Mouse (Mus musculus) forebrain, embryonic 14.5 days (tissue): Measurements from ENCODE around the gene Hoxc12. TPM values are rescaled to one million over a fixed set of nuclear protein-coding genes. Genes with fewer than 3 reads are reported as not detected.

ENCODE experiments used
- ATAC-seq: fragments of 200-750 bp; cut with Nextera tagmentation; 2 replicates; pipeline ENCODE4 v1.8.0; 2017; ENCODE audit warnings: mild to moderate bottlenecking, moderate library complexity
- DNase-seq: peaks from one replicate; pipeline ENCODE4 v3.0.0-alpha.2; 2015; ENCODE audit warnings: low spot score
- H3K27ac ChIP-seq: fragments of 300-500 bp; sonication (generic); 2 replicates; pipeline ENCODE4 v1.5.1; 2014; ENCODE audit warnings: low read depth, mild to moderate bottlenecking, control low read depth, low read length, moderate library complexity
- H3K27me3 ChIP-seq: fragments of 300-500 bp; sonication (generic); replicated peaks from 2 replicates; pipeline ENCODE4 v1.6.1; 2014; ENCODE audit warnings: low read length, control low read depth, mixed read lengths; ENCODE audit not compliant: control insufficient read depth, insufficient read depth
- H3K36me3 ChIP-seq: fragments of 300-500 bp; sonication (generic); 2 replicates; pipeline ENCODE4 v1.6.1; 2014; ENCODE audit warnings: low read length, control low read depth; ENCODE audit not compliant: control insufficient read depth, insufficient read depth
- H3K4me1 ChIP-seq: fragments of 300-500 bp; sonication (generic); 2 replicates; pipeline ENCODE4 v1.6.1; 2014; ENCODE audit warnings: antibody characterized with exemption, low read length, control low read depth; ENCODE audit not compliant: control insufficient read depth, insufficient read depth
- H3K4me2 ChIP-seq: fragments of 300-500 bp; sonication (generic); 2 replicates; pipeline ENCODE4 v1.6.1; 2014; ENCODE audit warnings: mild to moderate bottlenecking, control low read depth, low read length
- H3K4me3 ChIP-seq: fragments of 300-500 bp; sonication (generic); 2 replicates; pipeline ENCODE4 v1.5.1; 2014; ENCODE audit warnings: low read depth, low read length, control low read depth
- H3K9ac ChIP-seq: fragments of 300-500 bp; sonication (generic); 2 replicates; pipeline ENCODE4 v1.6.1; 2014; ENCODE audit warnings: mild to moderate bottlenecking, low read length, control low read depth, moderate library complexity
- H3K9me3 ChIP-seq: fragments of 300-500 bp; sonication (generic); replicated peaks from 2 replicates; pipeline ENCODE4 v1.6.1; 2016; ENCODE audit warnings: low read length, control low read depth, mixed read lengths; ENCODE audit not compliant: control insufficient read depth
- WGBS: fragments of 180-500 bp; shearing (Covaris S2); extraction: QIAGEN DNeasy Blood & Tissue Kit; methylation state at CpG from one replicate; pipeline ENCODE4 v1.1.7; 2014; 5-methylcytosine and 5-hydroxymethylcytosine counted together
- polyA plus RNA-seq: library from polyadenylated mRNA; unstranded; fragments of >200 nt; fragmentation: Nextera tagmentation; extraction: Ambion mirVana; gene quantifications from 2 replicates; pipeline ENCODE4 v1.2.1, GENCODE M21; 2014

The Hoxc12 gene
- polyA plus RNA-seq, 1 experiment from 2014 or later, result not detected

DNA sequence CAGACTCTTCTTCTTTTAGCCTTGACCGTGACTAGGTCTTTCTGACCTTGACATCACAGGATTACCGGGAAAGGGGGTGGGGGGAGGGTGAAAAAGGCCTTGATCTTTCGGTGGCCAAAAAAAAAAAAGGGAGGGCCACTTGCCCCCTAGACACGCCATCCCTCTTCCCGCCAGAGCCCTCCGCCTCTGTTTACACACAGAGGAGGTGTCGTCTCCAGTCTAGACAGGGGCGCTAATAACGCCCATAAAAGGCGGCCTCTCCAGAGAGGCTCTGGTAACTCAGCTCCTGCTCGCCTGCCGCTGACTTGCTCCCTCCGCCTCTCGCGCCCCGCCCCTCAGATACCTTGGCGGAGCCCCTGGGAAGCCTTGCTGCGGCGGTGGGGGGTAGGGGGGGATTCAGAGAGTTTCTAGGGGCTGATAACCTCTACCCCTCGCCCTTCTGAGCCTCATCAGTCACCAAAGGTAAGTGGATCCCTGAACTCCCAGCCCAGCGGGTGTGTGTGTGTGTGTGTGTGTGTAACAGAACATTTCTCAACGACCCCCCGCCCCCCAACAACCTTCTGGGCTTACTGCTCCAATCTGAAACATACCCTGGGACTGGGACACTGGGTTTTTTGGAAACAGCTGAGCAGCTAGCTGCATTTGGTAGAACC lies 4.7 kb upstream of the Hoxc12 start:
- no peak for ATAC-seq
- Histone ChIP-seq H3K27ac (no peak overlapping the region), H3K9ac (no peak overlapping the region), H3K36me3 (no peaks in the 10 kb centered on the region), H3K27me3 (peaks cover 99% of the 10 kb centered on the region), H3K4me1 (no peaks in the 10 kb centered on the region), H3K9me3 (no peaks in the 10 kb centered on the region), H3K4me2 (no peak overlapping the region), H3K4me3 (no peak overlapping the region)
- WGBS, result under 1% methylated on average over 23 of the region's 23 CpGs
- no peak for DNase-seq

GRCm38 (mm10) chr15:102934438-102934837 lies 2.1 kb upstream of the Hoxc12 start:
- no peaks in the 10 kb centered on the region for H3K36me3 ChIP-seq
- ATAC-seq (no peak), DNase-seq (no peak)
- H3K9ac ChIP-seq, result no peak overlapping the region
- peaks cover 100% of the 10 kb centered on the region for H3K27me3 ChIP-seq
- no peak overlapping the region for H3K4me2 ChIP-seq
- no peak overlapping the region for H3K4me3 ChIP-seq
- H3K9me3 ChIP-seq, result no peaks in the 10 kb centered on the region
- H3K4me1 ChIP-seq, result no peaks in the 10 kb centered on the region
- no peak overlapping the region for H3K27ac ChIP-seq
- under 1% methylated on average over 12 of the region's 12 CpGs for WGBS

DNA sequence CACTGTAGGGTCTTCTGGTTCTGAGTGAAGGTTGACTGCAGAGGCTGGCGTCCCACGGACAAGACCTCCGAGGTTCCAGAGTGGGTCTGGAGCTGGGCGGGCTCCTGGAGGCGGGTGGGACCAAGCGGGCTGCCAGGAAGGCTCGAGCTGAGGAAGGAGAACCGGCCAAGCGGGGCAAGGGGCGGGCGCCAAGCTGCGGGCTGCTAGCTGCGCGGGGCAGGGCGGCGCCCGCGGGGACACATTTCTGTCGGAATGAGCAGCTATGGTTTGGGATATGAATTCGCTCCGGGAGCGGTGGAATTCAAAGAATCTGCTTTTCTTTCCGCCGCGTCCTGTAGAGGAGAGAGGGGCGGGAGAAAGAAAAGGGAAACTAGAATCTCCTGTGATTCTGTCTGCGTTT lies 1.7 kb upstream of the Hoxc12 start:
- no peaks in the 10 kb centered on the region for H3K9me3 ChIP-seq
- under 1% methylated on average over 27 of the region's 27 CpGs for WGBS
- no peak overlapping the region for H3K27ac ChIP-seq
- no peaks in the 10 kb centered on the region for H3K36me3 ChIP-seq
- H3K4me3 ChIP-seq, result no peak overlapping the region
- H3K4me2 ChIP-seq, result no peak overlapping the region
- H3K27me3 ChIP-seq, result peaks cover 100% of the 10 kb centered on the region
- ATAC-seq, result no peak
- H3K9ac ChIP-seq, result no peak overlapping the region
- DNase-seq, result no peak
- H3K4me1 ChIP-seq, result no peaks in the 10 kb centered on the region

GRCm38 (mm10) chr15:102937036-102937666 lies 594 bp downstream of the Hoxc12 start:
- H3K9ac ChIP-seq, result no peak overlapping the region
- H3K27ac ChIP-seq, result no peak overlapping the region
- no peaks in the 10 kb centered on the region for H3K9me3 ChIP-seq
- ATAC-seq (no peak), DNase-seq (no peak)
- WGBS, result under 1% methylated on average over 49 of the region's 50 CpGs
- H3K4me1 ChIP-seq, result no peaks in the 10 kb centered on the region
- H3K4me3 ChIP-seq, result no peak overlapping the region
- H3K27me3 ChIP-seq, result peaks cover 100% of the 10 kb centered on the region
- no peaks in the 10 kb centered on the region for H3K36me3 ChIP-seq
- H3K4me2 ChIP-seq, result no peak overlapping the region

DNA sequence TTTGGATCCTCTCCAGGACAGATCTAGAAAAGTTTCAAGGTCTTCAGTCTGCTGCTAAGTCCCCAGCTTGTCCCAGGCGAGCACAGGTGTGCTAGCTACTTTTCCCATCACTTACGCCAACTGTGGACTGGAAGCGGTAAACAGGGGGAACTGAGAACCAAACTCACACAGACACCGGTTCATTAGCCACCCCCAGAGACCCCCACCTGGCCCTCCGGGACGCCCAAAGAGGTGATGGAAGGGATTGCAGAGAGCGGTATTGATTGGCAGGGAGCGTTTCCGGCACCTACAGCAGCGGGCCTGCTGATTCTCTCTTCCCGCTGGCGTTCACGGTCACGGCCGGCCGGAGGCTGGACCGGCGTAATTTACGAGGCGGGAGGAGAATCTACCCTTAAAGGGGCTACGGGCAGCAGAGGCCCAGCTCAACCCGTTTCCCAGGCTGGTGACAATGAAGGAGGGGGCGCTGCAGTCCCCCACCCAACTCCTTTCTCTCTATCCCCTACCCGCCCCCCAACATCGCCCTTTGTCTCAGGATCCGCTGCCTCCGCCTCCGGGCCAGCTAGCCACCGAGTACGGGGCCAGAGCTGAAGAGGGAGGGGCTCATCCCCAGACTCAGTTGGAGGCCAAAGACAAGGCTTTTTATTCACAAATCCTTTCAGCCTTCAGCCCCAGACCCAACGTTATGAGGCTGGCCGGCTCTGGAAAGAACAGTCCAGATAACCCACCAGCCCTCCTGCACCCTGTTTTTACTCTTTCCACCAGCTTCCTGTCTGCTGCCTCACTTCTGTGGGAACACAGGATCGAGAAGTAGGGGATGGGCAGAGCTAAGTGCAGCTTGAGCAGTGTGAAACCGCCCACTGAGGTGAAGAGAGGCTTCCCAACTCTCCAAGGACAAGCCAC lies 2.9 kb downstream of the Hoxc12 start:
- ATAC-seq (no peak), DNase-seq (no peak)
- no peak overlapping the region for H3K27ac ChIP-seq
- WGBS, result 1% methylated on average over 34 of the region's 34 CpGs
- H3K9me3 ChIP-seq, result no peaks in the 10 kb centered on the region
- H3K4me2 ChIP-seq, result no peak overlapping the region
- H3K4me1 ChIP-seq, result no peaks in the 10 kb centered on the region
- H3K27me3 ChIP-seq, result peaks cover 99% of the 10 kb centered on the region
- no peak overlapping the region for H3K9ac ChIP-seq
- no peaks in the 10 kb centered on the region for H3K36me3 ChIP-seq
- no peak overlapping the region for H3K4me3 ChIP-seq

- Histone ChIP-seq H3K4me1 (no peaks in the 10 kb centered on the region), H3K9ac (no peak overlapping the region), H3K36me3 (no peaks in the 10 kb centered on the region), H3K27me3 (peaks cover 99% of the 10 kb centered on the region), H3K27ac (no peak overlapping the region), H3K9me3 (no peaks in the 10 kb centered on the region), H3K4me3 (no peak overlapping the region), H3K4me2 (peak overlapping the region; percentile 14; the same call in 1 of the 2 replicates)
- no peak for ATAC-seq
- WGBS, result under 1% methylated on average over 48 of the region's 53 CpGs
- no peak for DNase-seq
These were observed 6.3 kb downstream of the Hoxc12 start for GRCm38 (mm10) chr15:102942739-102943467.

DNA sequence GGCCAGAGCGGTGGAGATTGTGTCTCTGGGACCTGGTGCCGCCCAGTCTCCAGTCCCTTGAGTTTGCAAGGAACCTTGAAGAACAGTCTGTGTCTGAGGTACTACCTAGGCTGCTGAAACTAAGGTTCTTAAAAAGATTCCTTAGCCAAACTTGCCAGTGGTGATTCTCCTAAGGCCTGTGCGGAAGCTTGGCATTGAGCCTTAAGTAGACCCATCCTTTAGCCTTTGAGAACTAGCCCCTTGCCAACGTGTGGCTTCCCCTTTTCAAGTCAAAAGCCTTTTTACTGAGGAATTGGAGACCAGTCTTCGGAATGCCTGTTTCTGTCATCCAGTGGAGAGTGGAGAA lies 6.9 kb downstream of the Hoxc12 start:
- Histone ChIP-seq H3K36me3 (no peaks in the 10 kb centered on the region), H3K27ac (no peak overlapping the region), H3K4me1 (no peaks in the 10 kb centered on the region), H3K9ac (no peak overlapping the region), H3K27me3 (peaks cover 99% of the 10 kb centered on the region), H3K4me2 (no peak overlapping the region), H3K9me3 (no peaks in the 10 kb centered on the region), H3K4me3 (no peak overlapping the region)
- DNase-seq (no peak), ATAC-seq (no peak)
- 0% methylated on average over 5 of the region's 5 CpGs for WGBS

DNA sequence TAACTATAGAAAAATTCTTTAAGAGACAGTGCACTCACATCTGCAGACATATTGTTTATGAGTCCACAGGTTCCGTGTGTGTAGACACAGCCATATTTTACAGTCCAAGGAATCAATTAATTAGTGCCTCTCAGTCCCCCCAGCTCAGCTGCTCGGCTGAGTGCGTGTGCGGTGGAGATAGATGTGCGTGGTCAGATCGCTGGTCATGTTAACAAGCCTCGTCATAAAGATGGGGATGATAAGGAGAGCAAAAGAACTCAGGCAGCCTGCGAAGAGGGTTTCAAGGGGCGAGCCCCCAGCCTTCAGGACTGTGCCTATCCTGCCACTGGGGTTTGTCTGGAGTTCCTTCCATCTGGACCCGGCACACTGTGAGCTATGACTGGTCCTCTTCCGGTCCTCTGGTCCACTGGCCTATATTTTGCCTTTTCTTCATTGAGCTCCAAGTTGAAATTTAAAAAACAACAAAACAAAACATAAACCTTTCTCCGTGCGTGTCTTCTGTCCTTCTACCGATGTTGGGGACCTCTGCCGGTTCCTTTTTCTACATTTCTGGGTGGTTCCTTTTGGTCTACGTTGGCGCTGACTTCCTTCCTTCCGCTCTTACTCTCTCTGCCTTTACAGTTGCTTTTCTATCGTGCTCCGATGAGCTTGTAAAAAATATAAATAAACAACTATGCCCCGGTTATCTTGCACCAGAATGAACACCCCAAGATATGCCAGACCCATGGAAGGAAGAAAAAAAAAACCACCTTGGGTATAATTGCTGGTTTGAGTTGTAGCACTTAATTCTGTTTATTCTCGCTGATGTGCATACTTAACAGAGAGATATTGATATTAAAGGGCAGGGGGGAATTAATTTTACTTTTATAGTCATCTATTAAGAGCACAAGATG lies 8.9 kb downstream of the Hoxc12 start:
- DNase-seq, result no peak
- no peak overlapping the region for H3K4me3 ChIP-seq
- H3K27me3 ChIP-seq, result peaks cover 99% of the 10 kb centered on the region
- no peaks in the 10 kb centered on the region for H3K36me3 ChIP-seq
- H3K4me2 ChIP-seq, result no peak overlapping the region
- H3K9ac ChIP-seq, result no peak overlapping the region
- no peaks in the 10 kb centered on the region for H3K4me1 ChIP-seq
- no peaks in the 10 kb centered on the region for H3K9me3 ChIP-seq
- no peak for ATAC-seq
- no peak overlapping the region for H3K27ac ChIP-seq
- 7% methylated on average over 22 of the region's 22 CpGs for WGBS
